Mouse (Mus musculus): ENCODE measurements at regions not wholly inside any gene's neighbourhood (a gene's known extent, or its start where the extent isn't known, plus 50 kb on each side); places are given as distances from the start of the nearest gene placed in this dataset.

- 77% methylated on average over 12 of the region's 12 CpGs for WGBS
Observed at GRCm38 (mm10) chr12:77143105-77143504, 94.8 kb upstream of the Fut8 start.

GRCm38 (mm10) chr12:77142224-77142623 is 95.7 kb upstream of the Fut8 start:
- Histone ChIP-seq H3K9me3 (no peaks in the 10 kb centered on the region), H3K27me3 (ENCODE audit: insufficient read depth, poor library complexity, severe bottlenecking) (no peaks in the 10 kb centered on the region)
- 86% methylated on average over 4 of the region's 4 CpGs for WGBS

More at GRCm38 (mm10) chr12:77143105-77143504, 94.8 kb upstream of the Fut8 start:
- peak; percentile 57 for DNase-seq (ENCODE audit: low spot score)
- Histone ChIP-seq H3K27ac (no peak overlapping the region), H3K4me1 (peaks cover 11% of the 10 kb centered on the region), H3K4me3 (no peak overlapping the region), H3K27me3 (ENCODE audit: insufficient read depth, poor library complexity, severe bottlenecking) (no peaks in the 10 kb centered on the region), H3K9me3 (no peaks in the 10 kb centered on the region), H3K36me3 (no peaks in the 10 kb centered on the region)

GRCm38 (mm10) chr12:77141260-77142201 is 96.4 kb upstream of the Fut8 start:
- Histone ChIP-seq H3K4me1 (peaks cover 11% of the 10 kb centered on the region), H3K27me3 (ENCODE audit: insufficient read depth, poor library complexity, severe bottlenecking) (no peaks in the 10 kb centered on the region), H3K27ac (no peak overlapping the region), H3K36me3 (no peaks in the 10 kb centered on the region), H3K4me3 (no peak overlapping the region), H3K9me3 (no peaks in the 10 kb centered on the region)
- WGBS, result 74% methylated on average over 8 of the region's 8 CpGs
- DNase-seq (ENCODE audit: low spot score), result peak; percentile 45

More at GRCm38 (mm10) chr12:77142224-77142623, 95.7 kb upstream of the Fut8 start:
- H3K36me3 ChIP-seq, result no peaks in the 10 kb centered on the region
- DNase-seq (ENCODE audit: low spot score), result peak; percentile 36
- H3K4me3 ChIP-seq, result no peak overlapping the region
- no peak overlapping the region for H3K27ac ChIP-seq
- peaks cover 11% of the 10 kb centered on the region for H3K4me1 ChIP-seq

- no peaks in the 10 kb centered on the region for H3K9me3 ChIP-seq
- WGBS, result 68% methylated on average over 6 of the region's 6 CpGs
- no peak overlapping the region for H3K4me3 ChIP-seq
- peaks cover 11% of the 10 kb centered on the region for H3K4me1 ChIP-seq
- peak; percentile 43 for DNase-seq (ENCODE audit: low spot score)
- no peaks in the 10 kb centered on the region for H3K27me3 ChIP-seq (ENCODE audit: insufficient read depth, poor library complexity, severe bottlenecking)
- H3K36me3 ChIP-seq, result no peaks in the 10 kb centered on the region
- no peak overlapping the region for H3K27ac ChIP-seq
Observed at GRCm38 (mm10) chr12:77140656-77141055, 97.3 kb upstream of the Fut8 start.

- peaks cover 11% of the 10 kb centered on the region for H3K4me1 ChIP-seq
- no peaks in the 10 kb centered on the region for H3K9me3 ChIP-seq
- DNase-seq (ENCODE audit: low spot score), result no peak
- H3K27me3 ChIP-seq (ENCODE audit: insufficient read depth, poor library complexity, severe bottlenecking), result no peaks in the 10 kb centered on the region
- 79% methylated on average over 5 of the region's 5 CpGs for WGBS
- H3K27ac ChIP-seq, result no peak overlapping the region
- no peak overlapping the region for H3K4me3 ChIP-seq
- H3K36me3 ChIP-seq, result no peaks in the 10 kb centered on the region
Observed at GRCm38 (mm10) chr12:77140141-77140540, 97.8 kb upstream of the Fut8 start.

GRCm38 (mm10) chr12:77139718-77140117 is 98.2 kb upstream of the Fut8 start:
- H3K27ac ChIP-seq, result no peak overlapping the region
- H3K27me3 ChIP-seq (ENCODE audit: insufficient read depth, poor library complexity, severe bottlenecking), result no peaks in the 10 kb centered on the region
- peak; percentile 73 for DNase-seq (ENCODE audit: low spot score)

GRCm38 (mm10) chr12:77138506-77139201 is 99.3 kb upstream of the Fut8 start:
- 66% methylated on average over 11 of the region's 11 CpGs for WGBS
- H3K36me3 ChIP-seq, result no peaks in the 10 kb centered on the region
- peak; percentile 54 for DNase-seq (ENCODE audit: low spot score)

More at GRCm38 (mm10) chr12:77139718-77140117, 98.2 kb upstream of the Fut8 start:
- Histone ChIP-seq H3K4me1 (peaks cover 11% of the 10 kb centered on the region), H3K9me3 (no peaks in the 10 kb centered on the region), H3K4me3 (no peak overlapping the region), H3K36me3 (no peaks in the 10 kb centered on the region)
- WGBS, result 75% methylated on average over 2 of the region's 2 CpGs

GRCm38 (mm10) chr12:77137291-77137830 is 100.6 kb upstream of the Fut8 start:
- no peak overlapping the region for H3K4me3 ChIP-seq
- no peak overlapping the region for H3K27ac ChIP-seq
- 80% methylated on average over 10 of the region's 10 CpGs for WGBS
- peak; percentile 53 for DNase-seq (ENCODE audit: low spot score)
- no peaks in the 10 kb centered on the region for H3K36me3 ChIP-seq
- H3K4me1 ChIP-seq, result peaks cover 5% of the 10 kb centered on the region; the same call in 1 of the 2 replicates
- no peaks in the 10 kb centered on the region for H3K27me3 ChIP-seq (ENCODE audit: insufficient read depth, poor library complexity, severe bottlenecking)
- no peaks in the 10 kb centered on the region for H3K9me3 ChIP-seq

More at GRCm38 (mm10) chr12:77138506-77139201, 99.3 kb upstream of the Fut8 start:
- Histone ChIP-seq H3K27ac (no peak overlapping the region), H3K9me3 (no peaks in the 10 kb centered on the region), H3K4me1 (peaks cover 11% of the 10 kb centered on the region), H3K4me3 (no peak overlapping the region), H3K27me3 (ENCODE audit: insufficient read depth, poor library complexity, severe bottlenecking) (no peaks in the 10 kb centered on the region)

GRCm38 (mm10) chr12:77135661-77136060 is 102.3 kb upstream of the Fut8 start:
- no peak overlapping the region for H3K27ac ChIP-seq
- no peaks in the 10 kb centered on the region for H3K36me3 ChIP-seq
- H3K4me3 ChIP-seq, result no peak overlapping the region
- WGBS, result 82% methylated on average over 6 of the region's 6 CpGs
- DNase-seq (ENCODE audit: low spot score), result no peak
- peaks cover 5% of the 10 kb centered on the region; the same call in 1 of the 2 replicates for H3K4me1 ChIP-seq
- no peaks in the 10 kb centered on the region for H3K9me3 ChIP-seq
- no peaks in the 10 kb centered on the region for H3K27me3 ChIP-seq (ENCODE audit: insufficient read depth, poor library complexity, severe bottlenecking)

- no peaks in the 10 kb centered on the region for H3K36me3 ChIP-seq
- no peak overlapping the region for H3K4me3 ChIP-seq
- peaks cover 5% of the 10 kb centered on the region; the same call in 1 of the 2 replicates for H3K4me1 ChIP-seq
- no peak overlapping the region for H3K27ac ChIP-seq
- no peak for DNase-seq (ENCODE audit: low spot score)
- no peaks in the 10 kb centered on the region for H3K27me3 ChIP-seq (ENCODE audit: insufficient read depth, poor library complexity, severe bottlenecking)
- H3K9me3 ChIP-seq, result no peaks in the 10 kb centered on the region
- 71% methylated on average over 3 of the region's 3 CpGs for WGBS
Observed at GRCm38 (mm10) chr12:77135067-77135466, 102.9 kb upstream of the Fut8 start.

GRCm38 (mm10) chr12:77134306-77135010 is 103.5 kb upstream of the Fut8 start:
- 47% methylated on average over 9 of the region's 9 CpGs for WGBS
- Histone ChIP-seq H3K27me3 (ENCODE audit: insufficient read depth, poor library complexity, severe bottlenecking) (no peaks in the 10 kb centered on the region), H3K27ac (peak overlapping the region; percentile 42; the same call in 1 of the 2 replicates), H3K4me3 (no peak overlapping the region), H3K36me3 (no peaks in the 10 kb centered on the region), H3K9me3 (no peaks in the 10 kb centered on the region), H3K4me1 (peaks cover 5% of the 10 kb centered on the region; the same call in 1 of the 2 replicates)
- DNase-seq (ENCODE audit: low spot score), result no peak
